Mouse (Mus musculus) myocyte (in vitro differentiated cells): ENCODE results near the gene Mepce. TPM values are rescaled to one million over a fixed set of nuclear protein-coding genes. Genes with fewer than 3 reads are reported as not detected.

Experiments used
- H3K27me3 ChIP-seq: one replicate; pipeline ENCODE4 v1.6.1; 2011; ENCODE audit not compliant: control insufficient read depth, insufficient read depth, insufficient read length
- H3K36me3 ChIP-seq: one replicate; pipeline ENCODE4 v1.6.1; 2011; ENCODE audit not compliant: control insufficient read depth, insufficient read depth
- H3K4me2 ChIP-seq: one replicate; pipeline ENCODE4 v1.6.1; 2011; ENCODE audit warnings: low read depth, control low read depth
- H3K4me3 ChIP-seq: one replicate; pipeline ENCODE4 v1.5.1; 2011; ENCODE audit warnings: mild to moderate bottlenecking, control low read depth, moderate library complexity
- H3K79me2 ChIP-seq: one replicate; pipeline ENCODE4 v1.6.1; 2011; ENCODE audit not compliant: control insufficient read depth, insufficient read depth
- H3ac ChIP-seq: one replicate; pipeline ENCODE4 v1.6.1; 2011; ENCODE audit not compliant: control insufficient read depth, insufficient read length
- CEBPB ChIP-seq: IDR thresholded peaks from 2 replicates; pipeline ENCODE4 v1.6.1; 2011; ENCODE audit warnings: mild to moderate bottlenecking, moderate library complexity; ENCODE audit not compliant: poor library complexity, insufficient read depth, severe bottlenecking
- E2F4 ChIP-seq: IDR thresholded peaks from one replicate; pipeline ENCODE4 v1.6.1; 2011; ENCODE audit warnings: mild to moderate bottlenecking, control low read depth, moderate library complexity; ENCODE audit not compliant: insufficient read depth
- MAX ChIP-seq: IDR thresholded peaks from one replicate; pipeline ENCODE4 v1.6.1; 2011; ENCODE audit warnings: low read depth, mild to moderate bottlenecking, control low read depth
- MYOD1 ChIP-seq, 3 experiments: IDR thresholded peaks; one replicate each; pipeline ENCODE4 v1.6.1; 2011; ENCODE audit warnings: control low read depth in 2 of 3, low read depth in 2 of 3, mild to moderate bottlenecking in 2 of 3, moderate library complexity in 1 of 3; ENCODE audit not compliant: insufficient read length in 2 of 3, control insufficient read depth in 1 of 3
- MYOG ChIP-seq, 3 experiments: IDR thresholded peaks; one replicate each; pipeline ENCODE4 v1.6.1; 2011; ENCODE audit warnings: control low read depth in 2 of 3, low read depth in 2 of 3, mild to moderate bottlenecking in 2 of 3; ENCODE audit not compliant: insufficient read length in 2 of 3, control insufficient read depth in 1 of 3, insufficient read depth in 1 of 3
- POLR2A ChIP-seq: IDR thresholded peaks from one replicate; pipeline ENCODE4 v1.6.1; 2011; ENCODE audit warnings: low read depth, mild to moderate bottlenecking, control low read depth, moderate library complexity; ENCODE audit not compliant: insufficient read length
- POLR2AphosphoS2 ChIP-seq: IDR thresholded peaks from one replicate; pipeline ENCODE4 v1.6.1; 2011; ENCODE audit warnings: low read depth, control low read depth; ENCODE audit not compliant: insufficient read length
- REST ChIP-seq: IDR thresholded peaks from one replicate; pipeline ENCODE4 v1.6.1; 2011; ENCODE audit warnings: mild to moderate bottlenecking, control low read depth, moderate library complexity; ENCODE audit not compliant: insufficient read depth, insufficient read length
- SRF ChIP-seq: IDR thresholded peaks from one replicate; pipeline ENCODE4 v1.6.1; 2011; ENCODE audit warnings: low read depth; ENCODE audit not compliant: control insufficient read depth, insufficient read length
- TCF12 ChIP-seq: IDR thresholded peaks from one replicate; pipeline ENCODE4 v1.6.1; 2011; ENCODE audit warnings: mild to moderate bottlenecking, control low read depth; ENCODE audit not compliant: poor library complexity, insufficient read depth, severe bottlenecking
- TCF3 ChIP-seq: IDR thresholded peaks from one replicate; pipeline ENCODE4 v1.6.1; 2011; ENCODE audit warnings: low read depth, control low read depth; ENCODE audit not compliant: insufficient read length
- USF1 ChIP-seq: IDR thresholded peaks from one replicate; pipeline ENCODE4 v1.6.1; 2011; ENCODE audit warnings: low read depth, mild to moderate bottlenecking, control low read depth, moderate library complexity
- polyA plus RNA-seq: library from polyadenylated mRNA; unstranded; fragments of >200 nt; fragmentation: generic; extraction: Trizol; gene quantifications from one replicate; pipeline ENCODE4 v1.2.1, GENCODE M21; 2012; ENCODE audit warnings: missing spikeins

The Mepce gene
- polyA plus RNA-seq, 1 experiment = 34.4 TPM

- no peak overlapping the region for H3ac ChIP-seq
- no peak overlapping the region for H3K4me2 ChIP-seq
- H3K4me3 ChIP-seq = no peak overlapping the region
- no peaks in the 10 kb centered on the region for H3K79me2 ChIP-seq
- peaks cover 11% of the 10 kb centered on the region for H3K27me3 ChIP-seq
- TF ChIP-seq POLR2AphosphoS2 = no peak
- TF ChIP-seq TCF3 = no peak
- H3K36me3 ChIP-seq = no peaks in the 10 kb centered on the region
Observed at GRCm38 (mm10) chr5:137825971-137826370, 38.5 kb upstream of the Mepce start.

- Histone ChIP-seq H3ac (no peak overlapping the region), H3K4me2 (no peak overlapping the region), H3K4me3 (no peak overlapping the region), H3K79me2 (no peaks in the 10 kb centered on the region), H3K27me3 (peaks cover 11% of the 10 kb centered on the region), H3K36me3 (no peaks in the 10 kb centered on the region)
- TF ChIP-seq POLR2AphosphoS2 (no peak), MAX (no peak), TCF3 (no peak), E2F4 (no peak), CEBPB (no peak), REST (no peak), MYOD1 (IDR thresholded peaks at IDR 0.05; ENCODE audit: control insufficient read depth in 1 of 3, insufficient read length in 2 of 3, low read depth in 2 of 3) (no peak), SRF (no peak), POLR2A (no peak), TCF12 (no peak), USF1 (no peak), MYOG (IDR thresholded peaks at IDR 0.05; ENCODE audit: control insufficient read depth in 1 of 3, insufficient read depth in 1 of 3, insufficient read length in 2 of 3, low read depth in 2 of 3) (no peak)
Observed at GRCm38 (mm10) chr5:137825030-137825429, 37.6 kb upstream of the Mepce start.

- no peaks in the 10 kb centered on the region for H3K36me3 ChIP-seq
- H3K4me3 ChIP-seq = no peak overlapping the region
- no peak overlapping the region for H3ac ChIP-seq
- peaks cover 11% of the 10 kb centered on the region for H3K27me3 ChIP-seq
- TF ChIP-seq MYOD1 (IDR thresholded peaks at IDR 0.05; ENCODE audit: control insufficient read depth in 1 of 3, insufficient read length in 2 of 3, low read depth in 2 of 3) = peak in 2 of 3 experiments; percentile 31 to 71
- peak in 2 of 3 experiments; percentile 15 to 73 for TF ChIP-seq MYOG (IDR thresholded peaks at IDR 0.05; ENCODE audit: control insufficient read depth in 1 of 3, insufficient read depth in 1 of 3, insufficient read length in 2 of 3, low read depth in 2 of 3)
- no peak for TF ChIP-seq SRF
- no peaks in the 10 kb centered on the region for H3K79me2 ChIP-seq
- H3K4me2 ChIP-seq = no peak overlapping the region
Observed at GRCm38 (mm10) chr5:137823455-137824045, 36.1 kb upstream of the Mepce start.

GRCm38 (mm10) chr5:137822602-137823001 lies 35.1 kb upstream of the Mepce start:
- Histone ChIP-seq H3K27me3 (peaks cover 11% of the 10 kb centered on the region), H3K36me3 (no peaks in the 10 kb centered on the region), H3K4me3 (no peak overlapping the region), H3K79me2 (no peaks in the 10 kb centered on the region), H3ac (no peak overlapping the region), H3K4me2 (no peak overlapping the region)
- TF ChIP-seq MYOG (IDR thresholded peaks at IDR 0.05; ENCODE audit: control insufficient read depth in 1 of 3, insufficient read depth in 1 of 3, insufficient read length in 2 of 3, low read depth in 2 of 3) = peak in 1 of 3 experiments; percentile 42
- TF ChIP-seq USF1 = no peak
- peak; percentile 19 to 57 (median 28) for TF ChIP-seq MYOD1 (IDR thresholded peaks at IDR 0.05; ENCODE audit: control insufficient read depth in 1 of 3, insufficient read length in 2 of 3, low read depth in 2 of 3)

GRCm38 (mm10) chr5:137822126-137822525 lies 34.7 kb upstream of the Mepce start:
- H3K27me3 ChIP-seq = peaks cover 11% of the 10 kb centered on the region

More at GRCm38 (mm10) chr5:137822126-137822525, 34.7 kb upstream of the Mepce start:
- Histone ChIP-seq H3K36me3 (no peaks in the 10 kb centered on the region), H3K4me2 (no peak overlapping the region), H3ac (no peak overlapping the region), H3K4me3 (no peak overlapping the region), H3K79me2 (no peaks in the 10 kb centered on the region)
- TF ChIP-seq E2F4 (no peak), REST (no peak), TCF3 (no peak), MAX (no peak), TCF12 (no peak), USF1 (no peak), MYOG (IDR thresholded peaks at IDR 0.05; ENCODE audit: control insufficient read depth in 1 of 3, insufficient read depth in 1 of 3, insufficient read length in 2 of 3, low read depth in 2 of 3) (no peak), MYOD1 (IDR thresholded peaks at IDR 0.05; ENCODE audit: control insufficient read depth in 1 of 3, insufficient read length in 2 of 3, low read depth in 2 of 3) (no peak), SRF (no peak)
